Mouse (Mus musculus) gastrocnemius, postnatal 14 days (tissue): ENCODE results near the gene Snf8. TPM values are rescaled to one million over a fixed set of nuclear protein-coding genes. Genes with fewer than 3 reads are reported as not detected.

Experiments used
- total RNA-seq, 2 experiments: library from RNA; stranded (reverse); gene quantifications; 2 replicates each; pipeline ENCODE4 v1.2.3; 2021

The Snf8 gene
- total RNA-seq, 2 experiments from 2014 or later: 27.6 to 31.7 TPM

Other genes with a start within 250 kb of the Snf8 start
- gene Phospho1, start 210.4 kb upstream of the Snf8 start, total RNA-seq: 100 to 1,000 TPM; 148 to 155 TPM
- gene Gngt2, start 197.7 kb upstream of the Snf8 start, total RNA-seq: 1 to 10 TPM; 7.1 to 8.1 TPM
- 1 to 10 TPM; 3.3 to 4.9 TPM for gene Abi3, start 192.4 kb upstream of the Snf8 start, total RNA-seq
- not detected for gene B4galnt2, start 120.0 kb upstream of the Snf8 start, total RNA-seq
- under 1 TPM; 0.10 to 0.11 TPM for gene Igf2bp1, start 28.9 kb upstream of the Snf8 start, total RNA-seq
- gene Gip, start 10.3 kb upstream of the Snf8 start, total RNA-seq: not detected
- 10 to 100 TPM; 17.6 to 19.9 TPM for gene Ube2z, start 30.5 kb downstream of the Snf8 start, total RNA-seq
- gene Atp5g1, start 40.8 kb downstream of the Snf8 start, total RNA-seq: 1,000 to 10,000 TPM; 1,272 to 1,516 TPM
- gene Calcoco2, start 77.1 kb downstream of the Snf8 start, total RNA-seq: not detected
- gene Ttll6, start 98.9 kb downstream of the Snf8 start, total RNA-seq: not detected
- gene Hoxb13, start 159.4 kb downstream of the Snf8 start, total RNA-seq: not detected
- under 1 TPM; 0.49 to 0.59 TPM for gene Hoxb9, start 236.6 kb downstream of the Snf8 start, total RNA-seq
- gene Hoxb8, start 247.0 kb downstream of the Snf8 start, total RNA-seq: under 1 TPM; 0.71 to 0.74 TPM